Mouse (Mus musculus): ENCODE data around the gene Slc39a7. TPM values are rescaled to one million over a fixed set of nuclear protein-coding genes. Genes with fewer than 3 reads are reported as not detected.
"Not testable (repeated sequence)": the region's sequence is repeated elsewhere in the genome, so short reads cannot be mapped to it uniquely, and the experiment has no call there.

Gene Slc39a7
- total RNA-seq, 2 experiments from 2014 or later = 94.3 to 95.5 TPM

- DNase-seq (ENCODE audit: extremely low spot score in 1 of 2, low spot score in 1 of 2) = peak in 1 of 2 experiments; percentile 63
These were observed 28.1 kb downstream of the Slc39a7 start for GRCm38 (mm10) chr17:34003426-34003825.

GRCm38 (mm10) chr17:34000796-34001195 lies 30.7 kb downstream of the Slc39a7 start:
- not testable (repeated sequence) for DNase-seq (ENCODE audit: extremely low spot score in 1 of 2, low spot score in 1 of 2)

GRCm38 (mm10) chr17:34000150-34000537 lies 31.3 kb downstream of the Slc39a7 start, which contains the start of gene H2-K1:
Gene H2-K1 (minus strand): TSS chr17:34000347.
- DNase-seq (ENCODE audit: extremely low spot score in 1 of 2, low spot score in 1 of 2) = peak in 1 of 2 experiments; percentile 53

GRCm38 (mm10) chr17:33999341-34000149 lies 31.9 kb downstream of the Slc39a7 start:
- DNase-seq (ENCODE audit: extremely low spot score in 1 of 2, low spot score in 1 of 2) = no peak

GRCm38 (mm10) chr17:33998697-33999096 lies 32.8 kb downstream of the Slc39a7 start:
- DNase-seq (ENCODE audit: extremely low spot score in 1 of 2, low spot score in 1 of 2) = not testable (repeated sequence)

- DNase-seq (ENCODE audit: extremely low spot score in 1 of 2, low spot score in 1 of 2) = not testable (repeated sequence)
These were observed 34.5 kb downstream of the Slc39a7 start for GRCm38 (mm10) chr17:33997025-33997424.

- DNase-seq (ENCODE audit: extremely low spot score in 1 of 2, low spot score in 1 of 2) = no peak
These were observed 35.8 kb downstream of the Slc39a7 start for GRCm38 (mm10) chr17:33995651-33996050.

- DNase-seq (ENCODE audit: extremely low spot score in 1 of 2, low spot score in 1 of 2) = no peak
These were observed 36.5 kb downstream of the Slc39a7 start for GRCm38 (mm10) chr17:33994959-33995358.

- peak in 1 of 2 experiments; percentile 67 for DNase-seq (ENCODE audit: extremely low spot score in 1 of 2, low spot score in 1 of 2)
These were observed 39.5 kb downstream of the Slc39a7 start for GRCm38 (mm10) chr17:33991788-33992664.

GRCm38 (mm10) chr17:33982136-33982535 lies 49.3 kb downstream of the Slc39a7 start:
- DNase-seq (ENCODE audit: extremely low spot score in 1 of 2, low spot score in 1 of 2) = peak in 1 of 2 experiments; percentile 74

GRCm38 (mm10) chr17:33981192-33981909 lies 50.1 kb downstream of the Slc39a7 start:
- DNase-seq (ENCODE audit: extremely low spot score in 1 of 2, low spot score in 1 of 2) = peak; percentile 36 to 74

- no peak for DNase-seq (ENCODE audit: extremely low spot score in 1 of 2, low spot score in 1 of 2)
These were observed 51.1 kb downstream of the Slc39a7 start for GRCm38 (mm10) chr17:33980181-33981035.

GRCm38 (mm10) chr17:33979512-33980050 lies 51.9 kb downstream of the Slc39a7 start:
- no peak for DNase-seq (ENCODE audit: extremely low spot score in 1 of 2, low spot score in 1 of 2)

- no peak for DNase-seq (ENCODE audit: extremely low spot score in 1 of 2, low spot score in 1 of 2)
These were observed 52.9 kb downstream of the Slc39a7 start for GRCm38 (mm10) chr17:33978631-33979031.

Small RNAs within 50 kb of the gene (microRNA-seq; reads per million reads assigned to microRNA genes)
- gene Mir219a-1 (0 to 0.60 reads per million in 2 experiments), gene Mir219c (0 reads per million in 2 experiments)

Other genes starting within 250 kb of the Slc39a7 start
- gene Angptl4, start 249.9 kb downstream of the Slc39a7 start, total RNA-seq (2021) = 1 to 10 TPM; 3.8 to 4.0 TPM
- gene Kank3, start 221.2 kb downstream of the Slc39a7 start, total RNA-seq (2021) = 10 to 100 TPM; 27.8 to 35.8 TPM
- 100 to 1,000 TPM; 728 to 834 TPM for gene Rps28, start 207.1 kb downstream of the Slc39a7 start, total RNA-seq (2021)
- gene Ndufa7, start 207.1 kb downstream of the Slc39a7 start, total RNA-seq (2021) = 100 to 1,000 TPM; 214 to 222 TPM
- 10 to 100 TPM; 23.7 to 23.8 TPM for gene Cd320, start 188.6 kb downstream of the Slc39a7 start, total RNA-seq (2021)
- not detected for gene Gm7029, start 157.8 kb downstream of the Slc39a7 start, total RNA-seq (2021)
- gene Kifc1, start 141.0 kb downstream of the Slc39a7 start, total RNA-seq (2021) = 1 to 10 TPM; 1.9 to 2.1 TPM
- gene Platr17, start 126.5 kb downstream of the Slc39a7 start, total RNA-seq (2021) = not detected
- gene Daxx, start 122.3 kb downstream of the Slc39a7 start, total RNA-seq (2021) = 10 to 100 TPM; 27.4 to 27.9 TPM
- 10 to 100 TPM; 36.2 to 37.0 TPM for gene Tapbp, start 115.8 kb downstream of the Slc39a7 start, total RNA-seq (2021)
- gene Zbtb22, start 115.8 kb downstream of the Slc39a7 start, total RNA-seq (2021) = 10 to 100 TPM; 27.7 to 29.6 TPM
- 10 to 100 TPM; 53.4 to 72.7 TPM for gene Rgl2, start 102.1 kb downstream of the Slc39a7 start, total RNA-seq (2021)
- 10 to 100 TPM; 95.7 to 97.8 TPM for gene Pfdn6, start 91.3 kb downstream of the Slc39a7 start, total RNA-seq (2021)
- gene Wdr46, start 91.0 kb downstream of the Slc39a7 start, total RNA-seq (2021) = 10 to 100 TPM; 13.2 to 14.2 TPM
- 1 to 10 TPM; 6.0 to 6.6 TPM for gene B3galt4, start 80.2 kb downstream of the Slc39a7 start, total RNA-seq (2021)
- gene Vps52, start 75.9 kb downstream of the Slc39a7 start, total RNA-seq (2021) = 10 to 100 TPM; 85.0 to 95.9 TPM
- gene Rps18, start 75.7 kb downstream of the Slc39a7 start, total RNA-seq (2021) = 100 to 1,000 TPM; 311 to 351 TPM
- gene H2-K1, start 31.3 kb downstream of the Slc39a7 start, total RNA-seq (2021) = 10 to 100 TPM; 15.8 to 19.7 TPM
- gene Ring1, start 7.0 kb downstream of the Slc39a7 start, total RNA-seq (2021) = 10 to 100 TPM; 37.1 to 44.3 TPM
- gene H2-Ke6, start 3.6 kb downstream of the Slc39a7 start, total RNA-seq (2021) = 10 to 100 TPM; 54.3 to 63.9 TPM
- 10 to 100 TPM; 76.0 to 83.6 TPM for gene Rxrb, start 130 bp upstream of the Slc39a7 start, total RNA-seq (2021)
- 10 to 100 TPM; 23.5 to 25.3 TPM for gene Col11a2, start 7.8 kb upstream of the Slc39a7 start, total RNA-seq (2021)
- under 1 TPM; 0.42 to 0.45 TPM for gene H2-Oa, start 60.7 kb upstream of the Slc39a7 start, total RNA-seq (2021)
- gene H2-DMa, start 87.9 kb upstream of the Slc39a7 start, total RNA-seq (2021) = 10 to 100 TPM; 32.3 to 35.1 TPM
- 100 to 1,000 TPM; 196 to 216 TPM for gene Brd2, start 91.0 kb upstream of the Slc39a7 start, total RNA-seq (2021)
- under 1 TPM; 0.69 to 0.94 TPM for gene H2-DMb2, start 111.6 kb upstream of the Slc39a7 start, total RNA-seq (2021)
- gene H2-DMb1, start 121.4 kb upstream of the Slc39a7 start, total RNA-seq (2021) = 1 to 10 TPM; 1.8 to 3.4 TPM
- gene Tap1, start 155.9 kb upstream of the Slc39a7 start, total RNA-seq (2021) = 1 to 10 TPM; 3.0 to 3.4 TPM
- 1 to 10 TPM; 1.6 to 1.7 TPM for gene Psmb9, start 156.1 kb upstream of the Slc39a7 start, total RNA-seq (2021)
- 1 to 10 TPM; 2.2 to 3.3 TPM for gene Psmb8, start 166.0 kb upstream of the Slc39a7 start, total RNA-seq (2021)
- gene Tap2, start 171.8 kb upstream of the Slc39a7 start, total RNA-seq (2021) = 1 to 10 TPM; 7.0 to 8.9 TPM
- gene H2-Ob, start 207.2 kb upstream of the Slc39a7 start, total RNA-seq (2021) = under 1 TPM; 0.25 to 0.47 TPM
- gene H2-Ab1, start 226.0 kb upstream of the Slc39a7 start, total RNA-seq (2021) = 1 to 10 TPM; 1.0 to 1.7 TPM

All from layer of hippocampus, postnatal 25 days (tissue).